Mouse (Mus musculus) neural tube, embryonic 11.5 days (tissue): ENCODE measurements around the gene Vcam1. TPM values are rescaled to one million over a fixed set of nuclear protein-coding genes. Genes with fewer than 3 reads are reported as not detected.

Experiments
- ATAC-seq: fragments of 200-750 bp; cut with Nextera tagmentation; 2 replicates; pipeline ENCODE4 v1.8.0; 2017; ENCODE audit warnings: moderate number of reproducible peaks, mild to moderate bottlenecking, moderate TSS enrichment, moderate library complexity; ENCODE audit not compliant: insufficient read depth, low FRiP score, low TSS enrichment
- DNase-seq: peaks from one replicate; pipeline ENCODE4 v3.0.0-alpha.2; 2015; ENCODE audit warnings: low spot score
- H3K27ac ChIP-seq: fragments of 300-500 bp; sonication (generic); 2 replicates; pipeline ENCODE4 v1.5.1; 2014; ENCODE audit warnings: low read depth, mild to moderate bottlenecking, low read length
- H3K27me3 ChIP-seq: fragments of 300-500 bp; sonication (generic); 2 replicates; pipeline ENCODE4 v1.6.1; 2014; ENCODE audit warnings: mild to moderate bottlenecking, low read length, mixed read lengths; ENCODE audit not compliant: control insufficient read depth, insufficient read depth
- H3K36me3 ChIP-seq: fragments of 300-500 bp; sonication (generic); 2 replicates; pipeline ENCODE4 v1.6.1; 2014; ENCODE audit warnings: mild to moderate bottlenecking, low read length, moderate library complexity, mixed read lengths; ENCODE audit not compliant: control insufficient read depth, insufficient read depth
- H3K4me1 ChIP-seq: fragments of 300-500 bp; sonication (generic); 2 replicates; pipeline ENCODE4 v1.6.1; 2014; ENCODE audit warnings: low read length, mixed read lengths; ENCODE audit not compliant: control insufficient read depth, insufficient read depth
- H3K4me2 ChIP-seq: fragments of 300-500 bp; sonication (generic); 2 replicates; pipeline ENCODE4 v1.6.1; 2014; ENCODE audit warnings: low read depth, mild to moderate bottlenecking, moderate library complexity
- H3K4me3 ChIP-seq: fragments of 300-500 bp; sonication (generic); 2 replicates; pipeline ENCODE4 v1.5.1; 2014; ENCODE audit warnings: low read depth, low read length
- H3K9ac ChIP-seq: fragments of 300-500 bp; sonication (generic); 2 replicates; pipeline ENCODE4 v1.6.1; 2014; ENCODE audit warnings: mild to moderate bottlenecking, low read length
- H3K9me3 ChIP-seq: fragments of 300-500 bp; sonication (generic); 2 replicates; pipeline ENCODE4 v1.6.1; 2016; ENCODE audit warnings: low read length; ENCODE audit not compliant: control insufficient read depth
- WGBS: fragments of 180-500 bp; shearing (Covaris S2); extraction: QIAGEN DNeasy Blood & Tissue Kit; methylation state at CpG from one replicate; pipeline ENCODE4 v1.1.7; 2014; 5-methylcytosine and 5-hydroxymethylcytosine counted together
- polyA plus RNA-seq: library from polyadenylated mRNA; unstranded; fragments of >200 nt; fragmentation: Nextera tagmentation; extraction: Ambion mirVana; gene quantifications from 2 replicates; pipeline ENCODE4 v1.2.1, GENCODE M21; 2014

Gene Vcam1
- polyA plus RNA-seq, 1 experiment from 2014 or later: 38.0 TPM

- no peaks in the 10 kb centered on the region for H3K27me3 ChIP-seq
- H3K9ac ChIP-seq: peak overlapping the region; percentile 26; the same call in 1 of the 2 replicates
- DNase-seq: peak; percentile 77
- 21% methylated on average over 21 of the region's 21 CpGs for whole genome bisulfite sequencing
- H3K4me2 ChIP-seq: peak overlapping the region; percentile 50
- ATAC-seq: peak; percentile 87
- peaks cover 3% of the 10 kb centered on the region; the same call in 1 of the 2 replicates for H3K4me1 ChIP-seq
- H3K9me3 ChIP-seq: no peaks in the 10 kb centered on the region
- no peaks in the 10 kb centered on the region for H3K36me3 ChIP-seq
- peak overlapping the region; percentile 6; the same call in 1 of the 2 replicates for H3K4me3 ChIP-seq
- no peak overlapping the region for H3K27ac ChIP-seq
Measured at GRCm38 (mm10) chr3:116104866-116105647, 24.4 kb downstream of the Vcam1 start.

- no peaks in the 10 kb centered on the region for H3K9me3 ChIP-seq
- no peak overlapping the region for H3K27ac ChIP-seq
- no peak overlapping the region for H3K4me2 ChIP-seq
- H3K36me3 ChIP-seq: no peaks in the 10 kb centered on the region
- 71% methylated on average over 4 of the region's 4 CpGs for WGBS
- no peaks in the 10 kb centered on the region for H3K27me3 ChIP-seq
- H3K9ac ChIP-seq: no peak overlapping the region
- peaks cover 3% of the 10 kb centered on the region; the same call in 1 of the 2 replicates for H3K4me1 ChIP-seq
- ATAC-seq (0 out of 2 replicates have a peak, but pooled peaks have one; percentile 5), DNase-seq (no peak)
- H3K4me3 ChIP-seq: no peak overlapping the region
Measured at GRCm38 (mm10) chr3:116104270-116104669, 25.2 kb downstream of the Vcam1 start.

GRCm38 (mm10) chr3:116100850-116101249 lies 28.6 kb downstream of the Vcam1 start:
- 86% methylated on average over 1 of the region's 1 CpGs for WGBS

GRCm38 (mm10) chr3:116095934-116096333 lies 33.6 kb downstream of the Vcam1 start:
- no peak for ATAC-seq

More at GRCm38 (mm10) chr3:116100850-116101249, 28.6 kb downstream of the Vcam1 start:
- H3K4me1 ChIP-seq: peaks cover 3% of the 10 kb centered on the region; the same call in 1 of the 2 replicates
- no peak for ATAC-seq
- no peak overlapping the region for H3K27ac ChIP-seq
- no peak for DNase-seq
- no peak overlapping the region for H3K4me2 ChIP-seq
- no peak overlapping the region for H3K9ac ChIP-seq
- no peaks in the 10 kb centered on the region for H3K9me3 ChIP-seq
- H3K27me3 ChIP-seq: no peaks in the 10 kb centered on the region
- H3K4me3 ChIP-seq: no peak overlapping the region
- no peaks in the 10 kb centered on the region for H3K36me3 ChIP-seq

GRCm38 (mm10) chr3:116095312-116095711 lies 34.2 kb downstream of the Vcam1 start:
- Histone ChIP-seq H3K4me3 (no peak overlapping the region), H3K9ac (no peak overlapping the region), H3K4me2 (no peak overlapping the region), H3K27ac (no peak overlapping the region), H3K36me3 (no peaks in the 10 kb centered on the region), H3K9me3 (no peaks in the 10 kb centered on the region), H3K27me3 (no peaks in the 10 kb centered on the region), H3K4me1 (no peaks in the 10 kb centered on the region)
- 85% methylated on average over 4 of the region's 4 CpGs for WGBS
- ATAC-seq (no peak), DNase-seq (no peak)

More at GRCm38 (mm10) chr3:116095934-116096333, 33.6 kb downstream of the Vcam1 start:
- Histone ChIP-seq H3K36me3 (no peaks in the 10 kb centered on the region), H3K9me3 (no peaks in the 10 kb centered on the region), H3K4me3 (no peak overlapping the region), H3K27me3 (no peaks in the 10 kb centered on the region), H3K9ac (no peak overlapping the region), H3K4me1 (no peaks in the 10 kb centered on the region), H3K4me2 (no peak overlapping the region), H3K27ac (no peak overlapping the region)
- 92% methylated on average over 3 of the region's 3 CpGs for WGBS
- no peak for DNase-seq

- no peaks in the 10 kb centered on the region for H3K27me3 ChIP-seq
- no peak overlapping the region for H3K27ac ChIP-seq
- no peak overlapping the region for H3K9ac ChIP-seq
- H3K9me3 ChIP-seq: no peaks in the 10 kb centered on the region
- WGBS: 89% methylated on average over 1 of the region's 1 CpGs
- no peaks in the 10 kb centered on the region for H3K36me3 ChIP-seq
- ATAC-seq (no peak), DNase-seq (no peak)
- no peaks in the 10 kb centered on the region for H3K4me1 ChIP-seq
- H3K4me2 ChIP-seq: no peak overlapping the region
- H3K4me3 ChIP-seq: no peak overlapping the region
Measured at GRCm38 (mm10) chr3:116094886-116095285, 34.6 kb downstream of the Vcam1 start.

- H3K9me3 ChIP-seq: no peaks in the 10 kb centered on the region
- H3K9ac ChIP-seq: no peak overlapping the region
- ATAC-seq (no peak), DNase-seq (no peak)
- no peaks in the 10 kb centered on the region for H3K4me1 ChIP-seq
- no peaks in the 10 kb centered on the region for H3K36me3 ChIP-seq
- WGBS: 84% methylated on average over 2 of the region's 2 CpGs
- H3K27me3 ChIP-seq: no peaks in the 10 kb centered on the region
- H3K27ac ChIP-seq: no peak overlapping the region
- H3K4me3 ChIP-seq: no peak overlapping the region
- H3K4me2 ChIP-seq: no peak overlapping the region
Measured at GRCm38 (mm10) chr3:116094288-116094687, 35.2 kb downstream of the Vcam1 start.

GRCm38 (mm10) chr3:116092547-116092946 lies 36.9 kb downstream of the Vcam1 start:
- DNase-seq: no peak
- Histone ChIP-seq H3K9me3 (no peaks in the 10 kb centered on the region), H3K4me3 (no peak overlapping the region), H3K9ac (no peak overlapping the region), H3K36me3 (no peaks in the 10 kb centered on the region), H3K27ac (no peak overlapping the region), H3K27me3 (no peaks in the 10 kb centered on the region), H3K4me1 (no peaks in the 10 kb centered on the region), H3K4me2 (no peak overlapping the region)
- ATAC-seq: no peak
- 89% methylated on average over 3 of the region's 3 CpGs for WGBS

GRCm38 (mm10) chr3:116091706-116092105 lies 37.8 kb downstream of the Vcam1 start:
- no peaks in the 10 kb centered on the region for H3K27me3 ChIP-seq
- ATAC-seq: no peak
- WGBS: 94% methylated on average over 5 of the region's 5 CpGs

More at GRCm38 (mm10) chr3:116091706-116092105, 37.8 kb downstream of the Vcam1 start:
- no peak overlapping the region for H3K4me2 ChIP-seq
- H3K9me3 ChIP-seq: no peaks in the 10 kb centered on the region
- no peaks in the 10 kb centered on the region for H3K4me1 ChIP-seq
- DNase-seq: no peak
- H3K36me3 ChIP-seq: no peaks in the 10 kb centered on the region
- no peak overlapping the region for H3K27ac ChIP-seq
- H3K9ac ChIP-seq: no peak overlapping the region
- no peak overlapping the region for H3K4me3 ChIP-seq
